Mouse (Mus musculus): ENCODE data around the gene Cmpk2. TPM values are rescaled to one million over a fixed set of nuclear protein-coding genes. Genes with fewer than 3 reads are reported as not detected.
"Not testable (repeated sequence)": the region's sequence is repeated elsewhere in the genome, so short reads cannot be mapped to it uniquely, and the experiment has no call there.

Cmpk2 gene
- total RNA-seq (2021), result 1 to 10 TPM in 1 of 2 experiments, under 1 TPM in 1; 0.98 to 2.2 TPM
- long read RNA-seq, experiment 1, result 0 reads
- long read RNA-seq, experiment 2, partial matches to known transcripts, result 0 of 1 reads
- long read RNA-seq, experiment 2, other reads (novel, unspliced or antisense), result 0 of 1 reads

DNA sequence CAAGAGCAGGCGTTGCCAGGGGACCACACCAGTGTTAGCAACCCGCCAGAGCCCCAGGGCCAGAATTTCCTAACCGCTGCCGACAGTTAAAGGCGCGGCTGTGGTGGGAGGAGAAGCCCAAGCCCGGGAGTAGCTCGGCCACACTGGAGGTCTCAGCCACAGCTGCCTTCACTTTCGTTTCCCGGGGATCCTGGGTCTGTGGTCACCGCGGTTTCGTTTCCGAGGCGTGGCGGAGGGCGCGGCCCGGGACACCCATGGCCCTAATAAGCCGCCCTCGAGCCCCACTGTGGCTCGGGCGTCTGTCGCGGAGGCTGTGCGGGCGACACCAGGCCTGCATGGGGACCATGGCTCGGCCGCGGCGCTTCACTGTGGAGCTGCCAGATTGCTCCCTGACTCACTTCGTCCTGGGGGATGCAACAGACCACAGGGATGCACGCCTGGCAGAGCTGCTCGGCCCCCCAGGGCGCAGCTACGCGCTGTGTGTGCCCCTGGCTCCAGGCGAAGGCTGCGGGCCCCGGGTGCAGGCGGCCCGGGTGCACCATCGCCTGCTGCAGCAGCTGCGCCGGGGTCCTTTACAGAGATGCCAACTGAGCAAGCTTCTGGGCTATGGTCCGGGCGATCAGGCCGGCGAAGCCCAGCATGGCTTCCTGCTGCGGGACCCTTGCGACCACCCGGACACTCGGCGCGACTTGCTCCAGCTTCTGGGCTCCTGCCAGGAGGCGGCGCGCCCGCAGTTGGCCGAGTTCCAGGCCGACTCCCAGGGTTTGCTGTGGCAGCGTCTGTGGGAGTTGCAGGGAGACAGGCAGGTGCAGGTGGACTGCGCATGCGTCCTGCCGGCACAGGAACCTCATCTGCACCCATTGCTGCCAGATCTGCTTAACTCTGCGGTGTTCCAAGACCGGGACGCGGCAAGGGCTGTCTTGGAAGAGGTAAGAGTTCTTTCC lies at the start of gene Cmpk2:
Gene Cmpk2, plus strand, starts transcription at position 107 of the 944 bp plus-strand sequence.
- peak; percentile 72 for DNase-seq (ENCODE audit: low spot score)

GRCm38 (mm10) chr12:26424841-26425240 lies 44.2 kb upstream of the Cmpk2 start:
- DNase-seq (ENCODE audit: low spot score), result peak; percentile 38

DNA sequence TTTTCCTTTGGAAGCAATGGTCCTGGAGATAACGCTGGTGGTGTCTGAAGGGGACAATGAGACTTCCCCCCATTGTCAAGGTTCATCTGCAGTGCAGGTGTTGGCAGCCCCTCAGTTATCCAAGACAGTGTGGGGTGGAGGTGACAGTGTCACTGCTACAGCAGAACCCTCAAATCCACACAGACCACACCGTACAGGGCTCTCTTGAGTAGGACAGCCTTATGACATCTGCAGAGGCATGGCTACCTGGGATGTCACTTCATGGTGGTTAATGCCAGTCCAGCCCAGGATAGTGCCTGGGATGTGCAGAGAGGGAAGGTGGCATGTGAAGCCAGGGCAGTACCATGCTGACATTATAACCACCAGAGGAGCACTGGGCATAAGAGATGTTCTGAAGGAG lies 40.2 kb upstream of the Cmpk2 start:
- DNase-seq (ENCODE audit: low spot score), result not testable (repeated sequence)

- peak; percentile 51 for DNase-seq (ENCODE audit: low spot score)
These were observed 32.7 kb upstream of the Cmpk2 start for GRCm38 (mm10) chr12:26436334-26436733.

DNA sequence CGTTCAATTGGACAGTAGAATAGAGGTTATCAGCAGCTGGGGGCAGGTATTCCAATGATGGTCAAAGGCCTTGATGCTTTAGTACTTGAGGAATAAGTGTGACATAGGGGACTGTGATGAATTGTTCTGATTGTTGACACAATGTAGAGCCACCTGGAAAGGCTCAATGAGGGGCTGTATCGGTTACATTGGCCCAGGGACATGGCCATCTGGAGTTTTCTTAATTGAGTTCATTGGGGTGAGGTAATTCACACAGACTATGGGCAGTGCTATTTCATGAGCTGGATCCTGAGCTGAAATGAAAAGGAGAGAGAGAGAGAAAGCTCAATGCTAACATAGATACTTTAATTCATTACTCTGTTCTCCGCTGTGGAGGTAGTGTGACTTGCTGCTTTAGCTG lies 31.1 kb upstream of the Cmpk2 start:
- no peak for DNase-seq (ENCODE audit: low spot score)

- no peak for DNase-seq (ENCODE audit: low spot score)
These were observed 29.6 kb upstream of the Cmpk2 start for GRCm38 (mm10) chr12:26439366-26439765.

GRCm38 (mm10) chr12:26444054-26444453 lies 24.9 kb upstream of the Cmpk2 start:
- peak; percentile 85 for DNase-seq (ENCODE audit: low spot score)

GRCm38 (mm10) chr12:26444511-26444910 lies 24.5 kb upstream of the Cmpk2 start:
- DNase-seq (ENCODE audit: low spot score), result no peak

- no peak for DNase-seq (ENCODE audit: low spot score)
These were observed 22.5 kb upstream of the Cmpk2 start for GRCm38 (mm10) chr12:26446377-26447045.

DNA sequence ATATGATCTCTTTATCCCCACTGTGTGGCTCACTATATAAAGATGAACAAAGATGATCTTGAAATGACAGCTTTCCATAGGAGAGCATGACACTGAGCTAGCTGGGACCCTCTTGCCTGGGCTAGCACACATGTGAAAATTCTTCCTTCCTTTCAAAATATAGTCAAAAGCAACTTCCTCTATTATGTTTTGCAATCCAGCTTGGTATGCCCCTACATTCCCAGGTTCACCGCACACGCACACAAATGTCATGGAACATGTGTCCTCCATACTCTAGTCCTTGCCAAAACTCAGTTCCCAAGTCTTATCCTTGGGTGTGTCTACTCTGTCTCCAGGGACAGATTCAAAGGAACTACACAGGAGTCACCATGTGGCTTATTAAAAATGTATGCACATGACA lies 19.5 kb upstream of the Cmpk2 start:
- DNase-seq (ENCODE audit: low spot score), result no peak

DNA sequence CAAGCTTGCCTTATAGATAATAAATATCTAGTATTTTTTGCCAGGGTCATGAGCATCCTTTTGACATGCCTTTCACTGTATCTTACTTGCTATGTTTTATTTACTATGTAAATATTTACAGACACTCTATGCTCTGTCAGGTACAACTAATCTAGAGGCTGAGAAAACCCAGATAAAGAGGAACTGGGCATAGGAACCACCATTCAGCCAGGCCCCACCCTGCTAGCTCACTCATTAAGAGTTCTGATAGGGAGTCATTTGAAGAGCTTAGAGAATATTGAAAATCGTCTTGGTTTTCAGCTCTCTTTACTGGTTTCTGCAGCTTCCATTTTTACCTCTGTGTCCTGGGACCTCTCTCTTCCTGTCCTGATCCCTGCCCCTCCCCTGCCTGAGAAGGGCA lies 17.9 kb upstream of the Cmpk2 start:
- no peak for DNase-seq (ENCODE audit: low spot score)

- no peak for DNase-seq (ENCODE audit: low spot score)
These were observed 16.1 kb upstream of the Cmpk2 start for GRCm38 (mm10) chr12:26452951-26453350.

GRCm38 (mm10) chr12:26454682-26455081 lies 14.3 kb upstream of the Cmpk2 start:
- DNase-seq (ENCODE audit: low spot score), result no peak

DNA sequence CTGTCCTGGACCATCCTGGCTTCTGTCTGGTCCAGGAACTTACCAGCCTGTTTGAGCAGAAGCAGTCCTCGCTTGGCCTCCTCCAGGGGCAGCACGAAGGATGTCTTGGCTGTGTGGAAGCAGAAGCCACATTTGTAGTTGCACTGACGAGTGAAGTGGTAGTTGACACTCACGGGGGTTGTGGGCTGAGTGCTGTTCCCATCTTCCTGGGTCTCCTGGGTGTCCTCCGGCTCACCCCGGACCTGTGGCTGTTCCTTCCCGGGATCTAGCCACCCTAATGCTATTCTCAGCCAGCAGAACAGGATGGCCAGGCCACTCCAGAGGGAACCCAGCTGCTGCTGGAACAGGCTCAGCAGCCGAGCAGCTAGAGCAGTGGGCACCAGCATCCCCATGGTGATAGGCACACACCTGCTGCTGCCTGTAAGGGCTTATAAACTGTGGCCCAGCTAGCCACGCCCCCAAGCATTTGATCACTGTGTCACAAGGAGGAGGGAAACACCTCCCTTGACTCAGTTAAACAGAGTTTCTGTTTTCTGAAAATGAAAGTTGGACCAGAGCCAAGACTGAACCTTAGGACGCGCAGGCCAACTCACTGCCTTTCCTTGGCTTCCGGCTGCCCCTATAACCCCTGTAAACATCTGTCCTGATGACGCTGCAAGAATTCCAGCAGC lies 12.8 kb upstream of the Cmpk2 start, which contains the start of gene Rsad2:
Gene Rsad2, minus strand, starts transcription at position 425 of the 671 bp plus-strand sequence.
- peak; percentile 67 for DNase-seq (ENCODE audit: low spot score)

GRCm38 (mm10) chr12:26460091-26460490 lies 8.9 kb upstream of the Cmpk2 start:
- DNase-seq (ENCODE audit: low spot score), result peak; percentile 39

- no peak for DNase-seq (ENCODE audit: low spot score)
These were observed 3.4 kb upstream of the Cmpk2 start for GRCm38 (mm10) chr12:26465600-26465999.

DNA sequence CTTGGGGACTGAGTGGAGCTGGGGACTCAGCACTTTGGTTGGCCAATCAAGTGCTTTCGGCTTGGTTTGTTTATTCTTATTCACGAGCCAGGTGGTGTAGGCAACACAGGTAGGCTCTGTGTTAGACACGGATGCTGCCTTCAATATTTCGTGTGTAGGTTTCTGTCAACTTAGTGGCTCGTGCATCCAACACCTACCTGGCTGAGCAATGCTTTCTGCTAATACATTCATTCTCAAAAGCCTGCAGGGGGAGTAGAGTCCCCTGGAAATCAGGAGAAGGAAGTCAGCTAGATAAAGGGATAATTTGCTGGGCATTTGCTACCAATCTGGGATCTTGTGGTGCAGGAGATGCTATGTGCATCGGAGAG lies 1.0 kb downstream of the Cmpk2 start:
- no peak for DNase-seq (ENCODE audit: low spot score)

DNA sequence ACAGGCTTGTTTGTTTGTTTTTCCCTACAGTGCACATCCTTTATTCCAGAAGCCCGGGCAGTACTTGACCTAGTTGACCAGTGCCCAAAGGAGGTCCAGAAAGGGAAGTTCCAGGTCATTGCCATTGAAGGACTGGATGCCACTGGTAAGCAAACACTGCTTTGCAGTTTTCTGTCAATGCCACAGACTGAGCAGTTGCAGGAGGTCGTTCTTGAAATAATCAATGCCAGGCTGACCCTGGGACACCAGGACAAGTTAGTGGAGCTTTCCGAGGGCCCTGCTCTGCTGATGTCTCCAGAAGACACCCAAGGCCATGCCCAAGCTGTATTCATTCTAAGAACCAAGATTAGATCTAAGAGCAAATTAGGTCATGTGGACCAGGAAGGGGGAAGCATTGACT lies 2.4 kb downstream of the Cmpk2 start:
- no peak for DNase-seq (ENCODE audit: low spot score)

DNA sequence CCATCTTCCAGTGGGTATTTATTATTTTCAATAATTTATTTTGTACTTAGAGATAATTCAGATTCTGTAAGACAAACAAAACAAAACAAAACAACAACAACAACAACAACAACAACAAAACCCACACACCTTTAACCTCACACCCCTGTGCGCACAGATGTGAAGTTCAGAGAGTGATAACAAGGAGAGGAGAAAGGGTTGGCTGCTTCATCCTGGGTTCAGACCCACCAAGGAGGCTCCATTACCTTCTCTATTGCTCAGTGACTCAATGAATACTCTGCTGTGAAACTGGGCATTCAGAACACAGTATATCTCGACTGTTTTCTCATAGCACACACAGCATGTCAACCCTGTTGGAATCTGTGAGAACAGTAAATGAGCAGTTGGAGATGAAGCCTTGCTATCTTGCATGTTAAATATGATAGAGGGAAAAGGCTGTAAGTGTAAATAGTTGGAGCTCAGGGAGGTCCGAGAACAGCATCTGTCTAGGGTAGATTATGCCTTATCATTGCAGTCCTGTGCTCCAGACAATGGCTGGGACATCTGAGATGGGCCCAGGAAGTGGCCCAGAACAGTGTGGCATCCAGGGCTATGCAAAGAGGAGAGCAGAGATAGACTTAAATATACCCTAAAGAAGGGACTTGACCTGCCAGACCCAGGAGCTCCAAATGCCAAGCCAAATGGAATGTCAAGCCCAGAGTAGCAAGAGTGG lies 3.9 kb downstream of the Cmpk2 start:
- no peak for DNase-seq (ENCODE audit: low spot score)

DNA sequence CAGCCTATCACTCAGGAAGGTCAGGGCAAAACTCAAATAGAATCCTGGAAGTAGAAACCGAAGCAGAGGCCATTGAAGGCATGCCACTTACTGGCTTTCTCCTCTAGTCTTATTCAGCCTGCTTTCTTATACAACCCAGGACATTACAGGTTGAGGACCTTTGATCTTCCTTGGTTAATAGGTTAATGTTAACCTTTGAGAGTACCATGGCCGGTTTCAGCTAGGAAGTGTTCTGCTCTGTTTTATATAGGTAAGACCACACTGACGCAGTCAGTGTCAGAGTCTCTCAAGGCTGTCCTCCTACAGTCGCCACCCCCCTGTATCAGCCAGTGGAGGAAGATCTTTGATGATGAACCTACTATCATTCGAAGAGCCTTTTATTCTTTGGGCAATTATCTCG lies 4.7 kb downstream of the Cmpk2 start:
- DNase-seq (ENCODE audit: low spot score), result no peak

DNA sequence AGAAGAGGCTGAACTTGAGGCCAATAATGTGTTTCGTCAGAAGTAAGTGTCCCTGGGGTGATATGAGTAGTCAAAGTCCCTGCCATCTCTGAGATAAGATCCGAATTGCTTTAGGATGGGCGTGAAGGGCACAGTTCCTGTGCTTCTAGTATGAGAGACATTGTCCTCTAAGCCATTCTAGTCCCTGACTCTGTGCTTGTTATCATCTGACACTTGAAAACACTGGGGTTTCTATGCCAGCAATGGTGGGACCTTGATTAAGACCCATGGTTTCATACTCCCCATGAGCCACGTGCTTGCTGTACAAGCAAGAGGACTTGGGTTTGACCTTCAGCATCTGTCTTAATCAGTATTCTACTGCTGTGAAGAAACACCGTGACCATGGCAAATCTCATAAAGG lies 8.2 kb downstream of the Cmpk2 start:
- no peak for DNase-seq (ENCODE audit: low spot score)

All from gastrocnemius, adult 18-20 months (tissue).